Mouse (Mus musculus): ENCODE data around the gene Ehd1. TPM values are rescaled to one million over a fixed set of nuclear protein-coding genes. Genes with fewer than 3 reads are reported as not detected.

Ehd1 gene
- polyA plus RNA-seq, 1 experiment from 2014 or later: 46.0 TPM

DNA sequence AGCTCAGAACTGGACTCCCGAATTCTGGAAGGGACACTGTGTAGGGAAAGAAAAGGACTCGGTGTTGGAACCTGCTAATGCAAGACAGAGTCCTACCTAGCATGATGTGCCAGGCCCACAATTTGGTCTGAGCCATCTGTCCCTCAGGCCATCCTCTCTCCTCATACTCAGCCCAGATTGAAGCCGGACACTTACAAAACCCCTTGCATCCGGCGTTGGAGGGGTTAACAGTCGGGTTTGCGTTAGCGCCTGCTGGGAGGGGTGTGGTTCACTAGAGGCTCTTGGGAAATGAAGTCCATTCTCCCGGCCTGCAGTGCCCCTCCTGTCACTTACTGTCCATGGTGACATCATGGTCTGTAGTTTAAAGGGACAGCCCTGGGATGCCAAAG lies 40.5 kb upstream of the Ehd1 start:
- H3K4me1 ChIP-seq (ENCODE audit: control insufficient read depth, insufficient read depth, low read length): peaks cover 22% of the 10 kb centered on the region

DNA sequence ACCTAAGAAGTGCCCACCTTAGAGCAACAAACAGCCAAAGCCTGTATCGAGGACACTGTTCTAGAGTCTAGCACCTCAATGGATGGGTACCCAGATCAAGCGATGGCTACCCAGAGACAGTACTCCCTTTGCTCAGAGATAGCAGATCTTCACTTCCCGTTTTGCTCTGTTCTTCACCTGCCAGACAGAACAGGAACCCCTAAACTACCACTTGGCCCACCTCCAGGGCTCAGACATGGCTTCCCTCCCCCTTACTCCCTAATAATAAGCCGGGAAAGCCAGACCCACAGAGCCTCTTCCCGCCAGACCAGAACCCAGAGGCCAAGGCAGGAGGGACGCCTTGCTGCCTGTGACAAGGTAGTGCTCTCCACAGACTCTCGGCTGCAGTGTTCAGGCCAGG lies 39.7 kb upstream of the Ehd1 start:
- Histone ChIP-seq H3K4me3 (ENCODE audit: low read length) (no peak overlapping the region), H3K9ac (ENCODE audit: low read depth, low read length) (no peak overlapping the region), H3K36me3 (ENCODE audit: control insufficient read depth, insufficient read depth, low read length) (peaks cover 7% of the 10 kb centered on the region; the same call in 1 of the 2 replicates), H3K9me3 (ENCODE audit: control insufficient read depth, low read length) (no peaks in the 10 kb centered on the region), H3K4me1 (ENCODE audit: control insufficient read depth, insufficient read depth, low read length) (peaks cover 22% of the 10 kb centered on the region), H3K27ac (ENCODE audit: low read depth, low read length) (no peak overlapping the region), H3K27me3 (ENCODE audit: control insufficient read depth, insufficient read depth, low read length) (no peaks in the 10 kb centered on the region), H3K4me2 (replicated peaks; ENCODE audit: low read depth, low read length) (no peak overlapping the region)
- 79% methylated on average over 7 of the region's 7 CpGs for WGBS
- no peak for ATAC-seq (ENCODE audit: low FRiP score, low TSS enrichment)

More for the DNA sequence above, 40.5 kb upstream of the Ehd1 start:
- under 1% methylated on average over 9 of the region's 9 CpGs for WGBS
- ATAC-seq (ENCODE audit: low FRiP score, low TSS enrichment): peak; percentile 87
- H3K9me3 ChIP-seq (ENCODE audit: control insufficient read depth, low read length): no peaks in the 10 kb centered on the region
- H3K36me3 ChIP-seq (ENCODE audit: control insufficient read depth, insufficient read depth, low read length): peaks cover 14% of the 10 kb centered on the region; the same call in 1 of the 2 replicates
- H3K9ac ChIP-seq (ENCODE audit: low read depth, low read length): peak overlapping the region; percentile 79; the same call in 1 of the 2 replicates
- H3K4me3 ChIP-seq (ENCODE audit: low read length): peak overlapping the region; percentile 76
- no peaks in the 10 kb centered on the region for H3K27me3 ChIP-seq (ENCODE audit: control insufficient read depth, insufficient read depth, low read length)
- H3K4me2 ChIP-seq (replicated peaks; ENCODE audit: low read depth, low read length): peak overlapping the region; percentile 88
- peak overlapping the region; percentile 96 for H3K27ac ChIP-seq (ENCODE audit: low read depth, low read length)

DNA sequence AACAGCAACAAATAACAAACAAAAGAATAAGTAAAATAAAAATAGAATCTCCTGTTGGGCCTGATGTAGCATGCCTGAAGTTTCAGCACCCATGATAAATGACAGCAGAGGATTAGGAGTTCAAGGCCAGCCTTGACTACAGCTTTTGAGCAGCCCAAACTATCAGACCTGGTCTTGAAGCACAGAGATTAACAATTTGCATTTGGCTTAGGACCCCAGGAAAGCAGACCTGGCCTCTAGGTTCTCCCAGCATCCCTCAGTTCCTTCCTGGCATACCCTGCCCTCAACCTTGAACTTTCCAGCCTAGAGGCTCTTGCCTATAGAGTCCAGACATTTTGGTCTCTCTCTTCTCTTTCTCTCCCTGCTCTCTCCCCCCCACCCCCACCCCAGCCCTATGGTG lies 37.8 kb upstream of the Ehd1 start:
- Histone ChIP-seq H3K27me3 (ENCODE audit: control insufficient read depth, insufficient read depth, low read length) (no peaks in the 10 kb centered on the region), H3K4me2 (replicated peaks; ENCODE audit: low read depth, low read length) (no peak overlapping the region), H3K9ac (ENCODE audit: low read depth, low read length) (no peak overlapping the region), H3K4me1 (ENCODE audit: control insufficient read depth, insufficient read depth, low read length) (peaks cover 30% of the 10 kb centered on the region), H3K36me3 (ENCODE audit: control insufficient read depth, insufficient read depth, low read length) (no peaks in the 10 kb centered on the region), H3K27ac (ENCODE audit: low read depth, low read length) (no peak overlapping the region), H3K9me3 (ENCODE audit: control insufficient read depth, low read length) (no peaks in the 10 kb centered on the region), H3K4me3 (ENCODE audit: low read length) (no peak overlapping the region)
- ATAC-seq (ENCODE audit: low FRiP score, low TSS enrichment): no peak

DNA sequence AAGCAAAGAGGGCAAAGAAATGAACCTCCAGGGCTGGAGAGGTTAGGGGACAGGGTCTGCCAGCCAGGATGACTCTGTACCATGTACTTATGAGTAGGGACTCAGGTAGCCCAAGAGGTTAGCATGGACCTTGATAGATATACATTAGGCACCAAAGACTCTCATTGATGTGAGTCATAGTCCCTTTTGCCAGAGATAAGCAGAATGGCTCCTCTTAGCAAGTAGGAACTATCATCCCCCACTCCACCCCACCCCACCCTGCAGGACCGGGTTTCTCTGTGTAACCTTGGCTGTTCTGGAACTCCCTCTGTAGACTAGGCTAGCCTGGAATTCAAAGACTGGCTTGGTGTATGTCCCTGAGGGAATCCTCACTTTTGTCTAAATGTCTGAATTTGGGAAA lies 36.4 kb upstream of the Ehd1 start:
- H3K27ac ChIP-seq (ENCODE audit: low read depth, low read length): no peak overlapping the region
- no peak overlapping the region for H3K4me3 ChIP-seq (ENCODE audit: low read length)
- peaks cover 10% of the 10 kb centered on the region for H3K36me3 ChIP-seq (ENCODE audit: control insufficient read depth, insufficient read depth, low read length)
- ATAC-seq (ENCODE audit: low FRiP score, low TSS enrichment): no peak
- peaks cover 17% of the 10 kb centered on the region for H3K4me1 ChIP-seq (ENCODE audit: control insufficient read depth, insufficient read depth, low read length)
- H3K4me2 ChIP-seq (replicated peaks; ENCODE audit: low read depth, low read length): no peak overlapping the region
- 83% methylated on average over 1 of the region's 1 CpGs for WGBS
- H3K9ac ChIP-seq (ENCODE audit: low read depth, low read length): no peak overlapping the region
- no peaks in the 10 kb centered on the region for H3K9me3 ChIP-seq (ENCODE audit: control insufficient read depth, low read length)
- H3K27me3 ChIP-seq (ENCODE audit: control insufficient read depth, insufficient read depth, low read length): no peaks in the 10 kb centered on the region

DNA sequence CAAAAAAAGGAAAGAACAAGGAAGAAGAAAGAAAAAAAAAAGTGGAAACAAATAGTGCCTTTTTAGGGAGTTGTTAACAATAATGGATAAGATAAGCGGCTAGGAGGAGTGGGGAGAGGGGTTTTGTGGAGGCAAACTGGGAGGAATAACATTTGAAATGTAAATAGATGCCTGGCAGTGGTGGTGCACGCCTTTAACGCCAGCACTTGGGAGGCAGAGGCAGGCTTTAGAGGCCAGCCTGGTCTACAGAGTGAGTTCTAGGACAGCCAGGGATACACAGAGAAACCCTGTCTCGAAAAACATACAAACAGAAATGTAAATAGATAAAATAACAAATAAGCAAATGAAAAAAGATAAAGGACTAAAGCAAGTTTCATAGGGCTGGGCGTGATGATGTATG lies 35.8 kb upstream of the Ehd1 start:
- WGBS: 35% methylated on average over 5 of the region's 5 CpGs
- Histone ChIP-seq H3K27ac (ENCODE audit: low read depth, low read length) (peak overlapping the region; percentile 9; the same call in 1 of the 2 replicates), H3K9ac (ENCODE audit: low read depth, low read length) (peak overlapping the region; percentile 8; the same call in 1 of the 2 replicates), H3K9me3 (ENCODE audit: control insufficient read depth, low read length) (no peaks in the 10 kb centered on the region), H3K36me3 (ENCODE audit: control insufficient read depth, insufficient read depth, low read length) (peaks cover 14% of the 10 kb centered on the region), H3K4me2 (replicated peaks; ENCODE audit: low read depth, low read length) (peak overlapping the region; percentile 17; the same call in 1 of the 2 replicates), H3K4me1 (ENCODE audit: control insufficient read depth, insufficient read depth, low read length) (peaks cover 14% of the 10 kb centered on the region), H3K27me3 (ENCODE audit: control insufficient read depth, insufficient read depth, low read length) (no peaks in the 10 kb centered on the region), H3K4me3 (ENCODE audit: low read length) (peak overlapping the region; percentile 82)
- ATAC-seq (ENCODE audit: low FRiP score, low TSS enrichment): no peak

DNA sequence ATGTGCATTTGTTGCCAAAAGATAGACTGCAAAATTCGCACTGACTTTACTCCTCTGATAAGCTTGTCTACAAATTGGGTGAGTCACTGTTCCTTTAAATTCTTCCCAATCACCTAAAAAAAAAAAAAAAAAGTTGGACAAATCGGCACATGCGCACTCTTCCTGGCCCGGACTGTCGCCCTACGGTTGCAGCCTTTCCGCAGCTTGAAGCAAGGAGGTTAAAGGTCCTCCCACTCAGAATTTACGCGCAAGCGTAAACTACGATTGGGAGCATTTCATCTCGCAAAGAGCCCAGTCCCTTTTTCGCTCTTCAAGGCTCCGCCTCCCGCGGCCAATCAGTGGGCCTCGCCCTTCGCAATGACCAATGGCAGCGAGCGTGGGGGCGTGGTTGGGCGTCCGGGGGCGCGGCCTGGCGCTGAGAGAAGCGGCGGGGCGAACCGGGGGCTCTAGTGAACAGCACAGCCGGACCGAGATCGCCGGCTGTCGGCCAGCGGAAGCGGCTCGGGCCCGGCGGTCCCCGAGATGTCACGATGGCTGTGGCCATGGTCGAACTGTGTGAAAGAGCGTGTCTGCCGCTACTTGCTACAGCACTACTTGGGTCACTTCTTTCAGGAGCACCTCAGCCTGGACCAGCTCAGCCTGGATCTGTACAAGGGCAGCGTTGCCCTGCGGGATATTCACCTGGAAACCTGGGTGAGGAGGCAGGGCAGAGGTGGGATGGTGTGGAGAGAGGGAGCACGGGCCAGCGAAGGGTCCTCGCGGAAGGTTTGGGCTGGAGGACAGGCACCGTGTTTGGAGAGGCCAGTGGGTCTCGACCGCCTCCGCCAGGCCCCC lies 35.0 kb upstream of the Ehd1 start, which contains the start of gene Atg2a:
Gene Atg2a (plus strand): TSS at position 395 of the 834 bp plus-strand sequence.
- Histone ChIP-seq H3K27me3 (ENCODE audit: control insufficient read depth, insufficient read depth, low read length) (no peaks in the 10 kb centered on the region), H3K4me2 (replicated peaks; ENCODE audit: low read depth, low read length) (peak within 1 kb of the TSS; percentile 82), H3K9ac (ENCODE audit: low read depth, low read length) (peak within 1 kb of the TSS; percentile 87), H3K36me3 (ENCODE audit: control insufficient read depth, insufficient read depth, low read length) (peaks cover 21% of the 10 kb centered on the region), H3K9me3 (ENCODE audit: control insufficient read depth, low read length) (no peaks in the 10 kb centered on the region), H3K4me3 (ENCODE audit: low read length) (peak within 1 kb of the TSS; percentile 82), H3K27ac (ENCODE audit: low read depth, low read length) (peak within 1 kb of the TSS; percentile 62; the same call in 1 of the 2 replicates), H3K4me1 (ENCODE audit: control insufficient read depth, insufficient read depth, low read length) (peaks cover 14% of the 10 kb centered on the region)
- ATAC-seq (ENCODE audit: low FRiP score, low TSS enrichment): peak; percentile 95
- WGBS: under 1% methylated on average over 55 of the region's 55 CpGs

DNA sequence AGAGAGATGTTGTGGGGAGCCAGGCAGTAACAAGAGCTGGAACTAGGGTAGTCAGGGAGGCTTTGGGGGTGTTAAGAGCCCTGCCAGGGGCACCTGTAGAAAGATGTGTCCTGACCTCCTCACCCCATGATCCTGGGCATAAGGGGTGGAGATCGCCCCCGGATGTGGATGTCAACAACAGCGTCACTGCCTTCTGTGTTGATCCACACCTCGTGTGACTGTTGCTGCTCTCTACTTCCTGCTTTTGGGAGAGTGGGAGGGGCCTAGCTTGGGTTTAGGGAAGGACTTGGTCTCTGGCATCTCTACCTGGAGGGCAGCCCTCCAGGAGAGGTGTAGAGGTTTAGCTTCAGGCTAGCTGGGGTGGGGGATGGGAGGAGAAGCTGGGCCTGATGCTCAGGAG lies 34.2 kb upstream of the Ehd1 start:
- H3K27me3 ChIP-seq (ENCODE audit: control insufficient read depth, insufficient read depth, low read length): no peaks in the 10 kb centered on the region
- H3K9ac ChIP-seq (ENCODE audit: low read depth, low read length): peak overlapping the region; percentile 87
- peaks cover 28% of the 10 kb centered on the region for H3K36me3 ChIP-seq (ENCODE audit: control insufficient read depth, insufficient read depth, low read length)
- H3K4me2 ChIP-seq (replicated peaks; ENCODE audit: low read depth, low read length): peak overlapping the region; percentile 82
- no peak overlapping the region for H3K27ac ChIP-seq (ENCODE audit: low read depth, low read length)
- ATAC-seq (ENCODE audit: low FRiP score, low TSS enrichment): peak; percentile 17
- H3K4me1 ChIP-seq (ENCODE audit: control insufficient read depth, insufficient read depth, low read length): peaks cover 14% of the 10 kb centered on the region
- peak overlapping the region; percentile 82 for H3K4me3 ChIP-seq (ENCODE audit: low read length)
- WGBS: 0% methylated on average over 4 of the region's 4 CpGs
- H3K9me3 ChIP-seq (ENCODE audit: control insufficient read depth, low read length): no peaks in the 10 kb centered on the region

DNA sequence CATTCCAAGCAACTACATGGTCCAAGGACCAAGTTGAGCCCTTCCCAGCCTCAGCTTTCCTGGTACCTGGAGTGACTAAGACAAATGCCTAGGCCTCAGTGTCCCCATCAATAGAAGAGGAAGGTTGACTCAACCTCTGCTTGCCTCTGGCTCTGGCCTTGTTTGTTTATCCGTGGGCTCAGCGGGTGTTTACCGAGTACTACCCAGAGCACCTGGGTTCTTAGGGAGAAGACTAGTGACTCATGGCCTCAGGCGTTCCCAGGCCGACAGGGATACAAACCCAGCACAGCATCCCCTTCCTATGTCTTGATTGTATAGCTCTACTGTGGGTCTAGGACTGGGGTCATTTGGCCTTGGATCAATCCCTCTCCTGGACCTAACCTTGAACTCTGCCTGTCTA lies 33.3 kb upstream of the Ehd1 start:
- peaks cover 38% of the 10 kb centered on the region for H3K36me3 ChIP-seq (ENCODE audit: control insufficient read depth, insufficient read depth, low read length)
- WGBS: 86% methylated on average over 5 of the region's 5 CpGs

DNA sequence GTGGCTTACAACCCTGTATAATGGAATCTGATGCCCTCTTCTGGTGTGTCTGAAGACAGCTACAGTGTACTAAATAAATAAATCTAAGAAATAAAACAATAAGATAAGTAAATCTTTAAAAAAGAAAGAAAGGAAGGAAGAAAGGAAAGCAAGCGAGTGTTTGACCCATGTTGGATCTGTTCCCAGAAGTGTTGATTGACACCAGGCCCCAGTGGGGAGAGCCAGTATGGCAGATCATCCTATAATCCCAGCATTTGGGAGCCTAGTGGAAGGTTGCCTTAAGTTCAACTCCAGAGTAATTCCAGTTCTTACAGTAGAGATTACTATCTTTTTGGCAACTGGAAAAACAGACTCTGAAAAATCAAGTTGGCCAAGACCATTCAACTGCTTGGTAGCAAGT lies 30.7 kb upstream of the Ehd1 start:
- Histone ChIP-seq H3K36me3 (ENCODE audit: control insufficient read depth, insufficient read depth, low read length) (peaks cover 54% of the 10 kb centered on the region), H3K4me2 (replicated peaks; ENCODE audit: low read depth, low read length) (no peak overlapping the region), H3K4me3 (ENCODE audit: low read length) (no peak overlapping the region), H3K4me1 (ENCODE audit: control insufficient read depth, insufficient read depth, low read length) (peaks cover 12% of the 10 kb centered on the region), H3K9me3 (ENCODE audit: control insufficient read depth, low read length) (no peaks in the 10 kb centered on the region), H3K27ac (ENCODE audit: low read depth, low read length) (no peak overlapping the region), H3K9ac (ENCODE audit: low read depth, low read length) (no peak overlapping the region), H3K27me3 (ENCODE audit: control insufficient read depth, insufficient read depth, low read length) (no peaks in the 10 kb centered on the region)
- WGBS: 59% methylated on average over 1 of the region's 1 CpGs
- no peak for ATAC-seq (ENCODE audit: low FRiP score, low TSS enrichment)

More for the DNA sequence above, 33.3 kb upstream of the Ehd1 start:
- no peak for ATAC-seq (ENCODE audit: low FRiP score, low TSS enrichment)
- H3K27ac ChIP-seq (ENCODE audit: low read depth, low read length): no peak overlapping the region
- H3K4me3 ChIP-seq (ENCODE audit: low read length): no peak overlapping the region
- no peak overlapping the region for H3K4me2 ChIP-seq (replicated peaks; ENCODE audit: low read depth, low read length)
- no peak overlapping the region for H3K9ac ChIP-seq (ENCODE audit: low read depth, low read length)
- peaks cover 14% of the 10 kb centered on the region for H3K4me1 ChIP-seq (ENCODE audit: control insufficient read depth, insufficient read depth, low read length)
- no peaks in the 10 kb centered on the region for H3K9me3 ChIP-seq (ENCODE audit: control insufficient read depth, low read length)
- H3K27me3 ChIP-seq (ENCODE audit: control insufficient read depth, insufficient read depth, low read length): no peaks in the 10 kb centered on the region
